Mouse (Mus musculus) cerebellum, adult 2 months (tissue): ENCODE results near the gene Grb2. TPM values are rescaled to one million over a fixed set of nuclear protein-coding genes. Genes with fewer than 3 reads are reported as not detected.

Source experiments
- DNase-seq, 2 experiments: peaks; one replicate each; pipeline ENCODE4 v3.0.0; 2021
- H3K27ac ChIP-seq: fragments of 200-500 bp; 2 replicates; pipeline ENCODE4 v1.5.1; 2012; ENCODE audit warnings: low read length, control low read depth, inconsistent platforms; ENCODE audit not compliant: insufficient read depth
- H3K27me3 ChIP-seq: fragments of 200-500 bp; 2 replicates; pipeline ENCODE4 v1.6.1; 2012; ENCODE audit warnings: inconsistent platforms, mild to moderate bottlenecking, low read length, moderate library complexity; ENCODE audit not compliant: control insufficient read depth, insufficient read depth
- H3K4me1 ChIP-seq: fragments of 200-500 bp; 2 replicates; pipeline ENCODE4 v1.6.1; 2011; ENCODE audit warnings: low read length; ENCODE audit not compliant: control insufficient read depth, insufficient read depth
- H3K4me3 ChIP-seq: fragments of 200-500 bp; replicated peaks from 2 replicates; pipeline ENCODE3; 2011; ENCODE audit warnings: mild to moderate bottlenecking, low read depth, low read length, control low read depth; ENCODE audit not compliant: insufficient read depth
- CTCF ChIP-seq: fragments of 200-500 bp; IDR thresholded peaks from 2 replicates; pipeline ENCODE4 v1.5.1; 2011; ENCODE audit warnings: low read depth, mild to moderate bottlenecking, control low read depth, low read length, moderate library complexity, borderline replicate concordance; ENCODE audit not compliant: insufficient read depth
- POLR2A ChIP-seq: fragments of 200-500 bp; IDR thresholded peaks from 2 replicates; pipeline ENCODE4 v1.6.1; 2011; ENCODE audit warnings: low read length, control low read depth, borderline replicate concordance; ENCODE audit not compliant: insufficient read depth
- WGBS: fragments of 180-500 bp; shearing (Covaris S2); methylation state at CpG from one replicate; pipeline ENCODE4 v1.1.7; 2018; 5-methylcytosine and 5-hydroxymethylcytosine counted together
- polyA plus RNA-seq: library from polyadenylated mRNA; depleted of rRNA; stranded (reverse); fragments of >200 nt; gene quantifications from 2 replicates; pipeline ENCODE4 v1.2.3, GENCODE M21; 2012

Grb2 gene
- polyA plus RNA-seq, 1 experiment = 132 TPM

- Histone ChIP-seq H3K27me3 (no peaks in the 10 kb centered on the region), H3K27ac (peak overlapping the region; percentile 9; the same call in 1 of the 2 replicates), H3K4me1 (peaks cover 55% of the 10 kb centered on the region), H3K4me3 (no peak overlapping the region)
- peak; percentile 44 to 55 for DNase-seq
- TF ChIP-seq CTCF (no peak), POLR2A (no peak)
- WGBS = 21% methylated on average over 5 of the region's 5 CpGs
These were observed 37.8 kb downstream of the Grb2 start for GRCm38 (mm10) chr11:115670451-115671050.

GRCm38 (mm10) chr11:115663676-115664335 is 44.6 kb downstream of the Grb2 start:
- Histone ChIP-seq H3K27me3 (no peaks in the 10 kb centered on the region), H3K4me3 (no peak overlapping the region), H3K27ac (peak overlapping the region; percentile 59), H3K4me1 (peaks cover 27% of the 10 kb centered on the region)
- no peak for DNase-seq
- 63% methylated on average over 4 of the region's 4 CpGs for WGBS
- TF ChIP-seq CTCF (no peak), POLR2A (no peak)

- Histone ChIP-seq H3K27me3 (no peaks in the 10 kb centered on the region), H3K4me1 (peaks cover 28% of the 10 kb centered on the region), H3K4me3 (no peak overlapping the region), H3K27ac (peak overlapping the region; percentile 64; the same call in 1 of the 2 replicates)
- WGBS = 30% methylated on average over 4 of the region's 4 CpGs
- peak; percentile 66 to 87 for DNase-seq
- TF ChIP-seq POLR2A (no peak), CTCF (no peak)
These were observed 48.0 kb downstream of the Grb2 start for GRCm38 (mm10) chr11:115660376-115660775.

GRCm38 (mm10) chr11:115658521-115658920 is 49.9 kb downstream of the Grb2 start:
- 81% methylated on average over 6 of the region's 6 CpGs for WGBS
- Histone ChIP-seq H3K27ac (no peak overlapping the region), H3K4me1 (peaks cover 21% of the 10 kb centered on the region), H3K27me3 (no peaks in the 10 kb centered on the region), H3K4me3 (no peak overlapping the region)
- TF ChIP-seq CTCF (no peak), POLR2A (no peak)
- DNase-seq = no peak

GRCm38 (mm10) chr11:115654128-115654527 is 54.3 kb downstream of the Grb2 start:
- no peak overlapping the region for H3K27ac ChIP-seq
- TF ChIP-seq CTCF = no peak
- TF ChIP-seq POLR2A = no peak
- no peak for DNase-seq
- WGBS = 63% methylated on average over 2 of the region's 2 CpGs
- H3K4me3 ChIP-seq = no peak overlapping the region
- H3K27me3 ChIP-seq = no peaks in the 10 kb centered on the region
- peaks cover 44% of the 10 kb centered on the region for H3K4me1 ChIP-seq

- DNase-seq = no peak
- 24% methylated on average over 3 of the region's 3 CpGs for WGBS
These were observed 55.2 kb downstream of the Grb2 start for GRCm38 (mm10) chr11:115653194-115653593.

GRCm38 (mm10) chr11:115651680-115652079 is 56.7 kb downstream of the Grb2 start:
- WGBS = 54% methylated on average over 3 of the region's 3 CpGs
- peaks cover 52% of the 10 kb centered on the region for H3K4me1 ChIP-seq
- TF ChIP-seq CTCF = no peak
- TF ChIP-seq POLR2A = no peak
- DNase-seq = no peak
- no peaks in the 10 kb centered on the region for H3K27me3 ChIP-seq
- H3K27ac ChIP-seq = peak overlapping the region; percentile 51
- no peak overlapping the region for H3K4me3 ChIP-seq

More at GRCm38 (mm10) chr11:115653194-115653593, 55.2 kb downstream of the Grb2 start:
- peak overlapping the region; percentile 65 for H3K27ac ChIP-seq
- peaks cover 48% of the 10 kb centered on the region for H3K4me1 ChIP-seq
- TF ChIP-seq CTCF (no peak), POLR2A (no peak)
- H3K4me3 ChIP-seq = no peak overlapping the region
- no peaks in the 10 kb centered on the region for H3K27me3 ChIP-seq

DNA sequence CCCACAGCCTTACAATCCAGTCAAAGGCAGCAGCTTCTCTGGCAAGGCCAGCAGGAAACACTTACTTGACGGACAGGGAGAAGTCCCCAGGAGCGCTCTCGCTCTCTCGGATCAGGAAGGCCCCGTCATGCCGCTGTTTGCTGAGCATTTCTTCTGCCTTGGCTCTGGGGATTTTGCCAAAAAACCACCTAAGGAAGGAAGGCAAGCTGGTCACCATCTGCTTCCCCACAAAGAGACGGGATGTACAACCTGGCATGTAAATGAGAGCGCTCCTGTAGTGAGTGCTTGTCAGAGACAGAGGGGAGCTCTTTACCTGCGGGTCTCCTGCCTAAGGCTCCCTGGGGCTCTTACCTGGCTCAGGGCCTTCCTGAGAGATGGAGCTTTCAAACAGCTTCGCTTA is 58.7 kb downstream of the Grb2 start:
- DNase-seq = peak; percentile 90 to 97
- Histone ChIP-seq H3K4me1 (peaks cover 48% of the 10 kb centered on the region), H3K27me3 (no peaks in the 10 kb centered on the region), H3K4me3 (no peak overlapping the region), H3K27ac (peak overlapping the region; percentile 98)
- WGBS = 3% methylated on average over 10 of the region's 10 CpGs
- TF ChIP-seq CTCF (no peak), POLR2A (0 out of 2 replicates have a peak, but pooled peaks have one; percentile 14)
